Mouse (Mus musculus) liver, embryonic 16.5 days (tissue): ENCODE measurements at regions not wholly inside any gene's neighbourhood (a gene's known extent, or its start where the extent isn't known, plus 50 kb on each side); places are given as distances from the start of the nearest gene placed in this dataset.

Experiments used
- ATAC-seq: fragments of 200-750 bp; cut with Nextera tagmentation; 2 replicates; pipeline ENCODE4 v1.8.0; 2017; ENCODE audit warnings: low read depth, mild to moderate bottlenecking, moderate number of reproducible peaks, moderate library complexity
- H3K27ac ChIP-seq: fragments of 300-500 bp; sonication (generic); 2 replicates; pipeline ENCODE4 v1.5.1; 2014; ENCODE audit warnings: mild to moderate bottlenecking, low read length
- H3K27me3 ChIP-seq: fragments of 300-500 bp; sonication (generic); 2 replicates; pipeline ENCODE4 v1.6.1; 2014; ENCODE audit warnings: low read depth, low read length, mixed read lengths; ENCODE audit not compliant: control insufficient read depth, insufficient read depth
- H3K36me3 ChIP-seq: fragments of 300-500 bp; sonication (generic); 2 replicates; pipeline ENCODE4 v1.6.1; 2014; ENCODE audit warnings: mild to moderate bottlenecking; ENCODE audit not compliant: control insufficient read depth, insufficient read depth
- H3K4me1 ChIP-seq: fragments of 300-500 bp; sonication (generic); 2 replicates; pipeline ENCODE4 v1.6.1; 2014; ENCODE audit warnings: low read depth, low read length, mixed read lengths; ENCODE audit not compliant: control insufficient read depth
- H3K4me2 ChIP-seq: fragments of 300-500 bp; sonication (generic); 2 replicates; pipeline ENCODE4 v1.6.1; 2014; ENCODE audit warnings: low read depth, low read length, mixed read lengths
- H3K4me3 ChIP-seq: fragments of 300-500 bp; sonication (generic); 2 replicates; pipeline ENCODE4 v1.5.1; 2014; ENCODE audit warnings: low read depth, mild to moderate bottlenecking, low read length
- H3K9ac ChIP-seq: fragments of 300-500 bp; sonication (generic); 2 replicates; pipeline ENCODE4 v1.6.1; 2014; ENCODE audit warnings: low read depth, low read length
- H3K9me3 ChIP-seq: fragments of 300-500 bp; sonication (generic); replicated peaks from 2 replicates; pipeline ENCODE4 v1.6.1; 2016; ENCODE audit warnings: low read length; ENCODE audit not compliant: control insufficient read depth
- WGBS: fragments of 180-500 bp; shearing (Covaris S2); extraction: QIAGEN DNeasy Blood & Tissue Kit; methylation state at CpG from one replicate; pipeline ENCODE4 v1.1.7; 2014; ENCODE audit not compliant: insufficient replicate concordance; 5-methylcytosine and 5-hydroxymethylcytosine counted together

- no peak for ATAC-seq
- Histone ChIP-seq H3K4me2 (no peak overlapping the region), H3K4me3 (no peak overlapping the region), H3K9ac (no peak overlapping the region), H3K27ac (no peak overlapping the region), H3K4me1 (no peaks in the 10 kb centered on the region), H3K9me3 (no peaks in the 10 kb centered on the region), H3K27me3 (no peaks in the 10 kb centered on the region), H3K36me3 (no peaks in the 10 kb centered on the region)
- 56% methylated on average over 6 of the region's 6 CpGs for WGBS
Measured at GRCm38 (mm10) chr5:74903711-74904110, 140.9 kb downstream of the Chic2 start.

GRCm38 (mm10) chr5:74897133-74897532 lies 147.4 kb downstream of the Chic2 start:
- WGBS = 73% methylated on average over 8 of the region's 8 CpGs
- H3K9me3 ChIP-seq = no peaks in the 10 kb centered on the region
- H3K27me3 ChIP-seq = no peaks in the 10 kb centered on the region
- no peak overlapping the region for H3K9ac ChIP-seq
- H3K27ac ChIP-seq = no peak overlapping the region
- no peaks in the 10 kb centered on the region for H3K36me3 ChIP-seq
- no peak for ATAC-seq
- no peaks in the 10 kb centered on the region for H3K4me1 ChIP-seq
- H3K4me2 ChIP-seq = no peak overlapping the region
- H3K4me3 ChIP-seq = no peak overlapping the region

GRCm38 (mm10) chr5:74893276-74893675 lies 151.3 kb downstream of the Chic2 start:
- H3K36me3 ChIP-seq = no peaks in the 10 kb centered on the region
- H3K27me3 ChIP-seq = no peaks in the 10 kb centered on the region
- ATAC-seq = no peak
- no peak overlapping the region for H3K4me2 ChIP-seq
- H3K27ac ChIP-seq = no peak overlapping the region
- no peaks in the 10 kb centered on the region for H3K9me3 ChIP-seq
- no peak overlapping the region for H3K4me3 ChIP-seq
- no peaks in the 10 kb centered on the region for H3K4me1 ChIP-seq
- H3K9ac ChIP-seq = no peak overlapping the region
- 47% methylated on average over 5 of the region's 5 CpGs for WGBS

- H3K4me2 ChIP-seq = no peak overlapping the region
- H3K27me3 ChIP-seq = no peaks in the 10 kb centered on the region
- ATAC-seq = no peak
- H3K9me3 ChIP-seq = no peaks in the 10 kb centered on the region
- H3K4me1 ChIP-seq = no peaks in the 10 kb centered on the region
- H3K9ac ChIP-seq = no peak overlapping the region
- no peaks in the 10 kb centered on the region for H3K36me3 ChIP-seq
- 37% methylated on average over 3 of the region's 3 CpGs for WGBS
- no peak overlapping the region for H3K4me3 ChIP-seq
- no peak overlapping the region for H3K27ac ChIP-seq
Measured at GRCm38 (mm10) chr5:74891541-74891940, 153.0 kb downstream of the Chic2 start.

GRCm38 (mm10) chr5:74888934-74889333 lies 155.6 kb downstream of the Chic2 start:
- Histone ChIP-seq H3K9me3 (no peaks in the 10 kb centered on the region), H3K9ac (no peak overlapping the region), H3K36me3 (no peaks in the 10 kb centered on the region), H3K4me1 (no peaks in the 10 kb centered on the region), H3K4me3 (no peak overlapping the region), H3K4me2 (no peak overlapping the region), H3K27ac (no peak overlapping the region), H3K27me3 (no peaks in the 10 kb centered on the region)
- ATAC-seq = no peak
- WGBS = 64% methylated on average over 8 of the region's 8 CpGs

GRCm38 (mm10) chr5:74885958-74886357 lies 158.6 kb downstream of the Chic2 start:
- no peaks in the 10 kb centered on the region for H3K36me3 ChIP-seq
- 61% methylated on average over 3 of the region's 3 CpGs for WGBS
- no peak for ATAC-seq
- H3K9me3 ChIP-seq = no peaks in the 10 kb centered on the region
- no peak overlapping the region for H3K9ac ChIP-seq
- no peaks in the 10 kb centered on the region for H3K27me3 ChIP-seq
- H3K4me3 ChIP-seq = no peak overlapping the region
- H3K4me2 ChIP-seq = no peak overlapping the region
- no peaks in the 10 kb centered on the region for H3K4me1 ChIP-seq
- no peak overlapping the region for H3K27ac ChIP-seq

- Histone ChIP-seq H3K9me3 (no peaks in the 10 kb centered on the region), H3K4me2 (no peak overlapping the region), H3K9ac (no peak overlapping the region), H3K4me3 (no peak overlapping the region), H3K4me1 (no peaks in the 10 kb centered on the region), H3K27me3 (no peaks in the 10 kb centered on the region), H3K36me3 (no peaks in the 10 kb centered on the region), H3K27ac (no peak overlapping the region)
- WGBS = 53% methylated on average over 12 of the region's 12 CpGs
- ATAC-seq = no peak
Measured at GRCm38 (mm10) chr5:74882563-74882962, 162.0 kb downstream of the Chic2 start.

GRCm38 (mm10) chr5:74880669-74881226 lies 163.8 kb downstream of the Chic2 start:
- ATAC-seq = no peak
- WGBS = 49% methylated on average over 10 of the region's 10 CpGs
- no peaks in the 10 kb centered on the region for H3K36me3 ChIP-seq
- no peak overlapping the region for H3K27ac ChIP-seq
- H3K4me2 ChIP-seq = no peak overlapping the region
- no peaks in the 10 kb centered on the region for H3K27me3 ChIP-seq
- no peak overlapping the region for H3K9ac ChIP-seq
- H3K9me3 ChIP-seq = no peaks in the 10 kb centered on the region
- H3K4me1 ChIP-seq = no peaks in the 10 kb centered on the region
- no peak overlapping the region for H3K4me3 ChIP-seq

GRCm38 (mm10) chr5:74880048-74880437 lies 164.5 kb downstream of the Chic2 start:
- no peaks in the 10 kb centered on the region for H3K9me3 ChIP-seq
- H3K4me3 ChIP-seq = no peak overlapping the region
- no peak overlapping the region for H3K9ac ChIP-seq
- no peaks in the 10 kb centered on the region for H3K4me1 ChIP-seq
- H3K36me3 ChIP-seq = no peaks in the 10 kb centered on the region
- no peak overlapping the region for H3K4me2 ChIP-seq
- no peaks in the 10 kb centered on the region for H3K27me3 ChIP-seq
- ATAC-seq = no peak
- no peak overlapping the region for H3K27ac ChIP-seq
- 58% methylated on average over 6 of the region's 6 CpGs for WGBS
